Mouse (Mus musculus) heart, adult 10 weeks (tissue): Measurements from ENCODE around the gene Ostm1. TPM values are rescaled to one million over a fixed set of nuclear protein-coding genes. Genes with fewer than 3 reads are reported as not detected.

ENCODE experiments used
- polyA plus RNA-seq: library from polyadenylated mRNA; stranded (reverse); fragments of 350-450 nt; fragmentation: Illumina TruSeq; extraction: RNeasy Lipid Tissue Mini Kit (QIAGEN cat#74804); gene quantifications from one replicate; pipeline ENCODE4 v1.2.3, GENCODE M21; 2014; ENCODE audit warnings: low read depth, low replicate concordance

The Ostm1 gene
- polyA plus RNA-seq: 19.9 TPM

DNA sequence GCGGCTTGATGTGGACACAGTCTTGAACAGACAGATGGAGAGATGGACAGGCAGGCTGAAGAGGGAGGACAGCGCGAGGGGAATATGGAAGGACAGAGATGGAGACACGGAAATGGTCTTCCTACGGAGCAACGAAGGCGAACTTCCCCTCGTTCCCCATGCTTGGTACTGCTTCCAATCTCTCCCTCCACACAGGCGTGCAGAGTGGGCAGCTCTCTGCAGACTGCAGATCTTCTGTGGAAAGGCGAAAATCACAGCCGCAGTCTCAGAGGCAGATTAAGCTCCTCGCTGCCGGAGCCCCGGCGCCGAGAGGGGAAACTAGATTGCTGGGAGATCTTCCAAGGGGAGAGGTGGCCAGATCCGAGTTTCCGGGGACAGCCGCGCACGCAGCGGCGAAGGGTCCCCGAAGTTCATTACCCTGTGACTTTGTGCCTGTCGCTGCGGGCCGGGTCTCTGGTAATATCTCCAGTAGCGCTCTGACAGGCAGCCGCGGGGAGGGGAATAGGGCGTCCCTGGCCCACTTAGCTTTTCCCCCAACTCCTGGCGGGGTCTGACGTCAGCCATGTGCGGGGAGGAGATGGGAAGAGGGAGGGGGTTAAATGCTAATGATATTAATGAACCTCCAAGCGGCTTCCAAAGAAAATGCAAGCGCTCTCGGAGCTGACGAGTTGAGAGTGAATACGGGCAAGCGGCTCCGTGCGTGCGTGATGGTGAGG lies at the start of gene Ostm1, which contains the start of gene Nr2e1:
TSS of gene Ostm1 (plus strand) at position 666 of the 716 bp plus-strand sequence.
TSS of gene Nr2e1 (minus strand) at position 476 of the 716 bp plus-strand sequence.

Other genes with a start within 250 kb of the Ostm1 start
- 46.6 TPM for gene Afg1l, start 105.3 kb upstream of the Ostm1 start, polyA plus RNA-seq
- gene Snx3, start 81.8 kb upstream of the Ostm1 start, polyA plus RNA-seq: 162 TPM
- gene Nr2e1, start 190 bp upstream of the Ostm1 start, polyA plus RNA-seq: not detected
- 43.0 TPM for gene Sec63, start 177.7 kb downstream of the Ostm1 start, polyA plus RNA-seq